Mouse (Mus musculus): ENCODE results near the gene Supt4a. TPM values are rescaled to one million over a fixed set of nuclear protein-coding genes. Genes with fewer than 3 reads are reported as not detected.

Supt4a gene
- total and polyA plus RNA-seq, 3 experiments = 229 to 251 (median 241) TPM

DNA sequence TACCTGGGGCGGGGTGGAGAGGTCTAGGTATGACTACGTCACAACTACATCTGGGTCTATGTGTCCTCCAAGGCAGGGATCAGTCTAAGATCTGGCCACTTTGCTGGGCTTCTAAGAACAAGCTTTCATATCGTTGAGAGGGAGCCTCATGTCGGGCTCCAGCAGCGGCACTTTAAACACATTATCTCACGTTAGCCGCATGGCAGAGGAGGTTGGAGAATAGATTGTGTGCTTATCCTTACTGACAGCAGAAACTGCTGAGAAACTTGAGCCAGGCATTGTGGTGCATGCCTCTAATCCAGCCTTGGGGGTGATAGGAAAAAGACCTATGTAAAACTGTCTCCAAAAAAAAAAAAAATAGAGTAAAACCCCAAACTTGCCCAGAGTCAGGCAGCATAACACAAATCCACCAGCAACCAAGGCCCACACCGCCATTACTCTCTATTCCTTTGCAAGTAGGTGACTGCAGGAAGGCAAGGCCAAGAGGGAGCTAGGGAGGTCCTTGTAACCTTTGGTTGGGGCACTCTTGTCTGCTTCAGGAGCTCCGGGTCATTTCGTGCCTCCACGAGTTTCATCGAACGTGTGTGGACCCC, 7.7 kb upstream of the Supt4a start:
- Histone ChIP-seq H3K4me2 (ENCODE audit: insufficient read depth, low read depth, poor library complexity, severe bottlenecking) (no peak overlapping the region), H3K9ac (ENCODE audit: insufficient read depth, low read depth) (no peak overlapping the region), H3K4me3 (replicated peaks in 1 of 3; ENCODE audit: low read depth in 2 of 3, low read length in 2 of 3, poor library complexity in 1 of 3) (no peak overlapping the region), H3K27me3 (replicated peaks) (no peaks in the 10 kb centered on the region), H3K79me2 (replicated peaks; ENCODE audit: control insufficient read depth, extremely low read depth, insufficient read depth, poor library complexity, severe bottlenecking) (no peaks in the 10 kb centered on the region; the same call in 1 of the 2 replicates), H3K4me1 (ENCODE audit: control insufficient read depth in 1 of 2, insufficient read depth in 2 of 2) (peaks cover 0 to 18% of the 10 kb centered on the region in 2 experiments; a peak in 2 of 4 replicates), H3K36me3 (replicated peaks in 1 of 2; ENCODE audit: control insufficient read depth in 1 of 2, insufficient read depth in 1 of 2, low read length in 1 of 2) (peaks cover 79 to 97% of the 10 kb centered on the region in 2 experiments), H3K9me3 (replicated peaks; ENCODE audit: low read length) (no peaks in the 10 kb centered on the region), H3K27ac (ENCODE audit: insufficient read depth, low read depth) (no peak overlapping the region)
- dilution Hi-C loops (cut with MboI; ENCODE audit: extremely low pct_ligation_motif_present, extremely low pct_unique_long_range_greater_than_20kb, low sequenced_read_pairs) = no loop called here
- in situ Hi-C loops (cut with MboI; ENCODE audit: low pct_ligation_motif_present, low pct_unique_long_range_greater_than_20kb, low sequenced_read_pairs) = no loop called here
- TF ChIP-seq IRF4 (IDR thresholded peaks at IDR 0.05; ENCODE audit: low read depth, low read length) = no peak
- TF ChIP-seq E2F4 (IDR thresholded peaks at IDR 0.05; ENCODE audit: insufficient replicate concordance, low read depth, low read length) = no peak
- no peak for TF ChIP-seq ZC3H11A (IDR thresholded peaks at IDR 0.05; ENCODE audit: low read depth, low read length)
- no peak for TF ChIP-seq CHD2 (IDR thresholded peaks at IDR 0.05; ENCODE audit: low read length)
- no peak for TF ChIP-seq KAT2A (IDR thresholded peaks at IDR 0.05; ENCODE audit: insufficient replicate concordance, low read length)
- TF ChIP-seq MYC (IDR thresholded peaks at IDR 0.05; ENCODE audit: low read depth, low read length) = no peak
- no peak for TF ChIP-seq NRF1 (IDR thresholded peaks at IDR 0.05; ENCODE audit: low read depth, low read length)
- TF ChIP-seq HCFC1 (IDR thresholded peaks at IDR 0.05; ENCODE audit: low read depth, low read length) = no peak
- TF ChIP-seq JUN (IDR thresholded peaks at IDR 0.05; ENCODE audit: insufficient read depth, low read depth, low read length) = no peak
- TF ChIP-seq GABPA (IDR thresholded peaks at IDR 0.05; ENCODE audit: insufficient replicate concordance, low read depth, low read length) = no peak
- no peak for TF ChIP-seq PAX5 (IDR thresholded peaks at IDR 0.05; ENCODE audit: low read length)
- no peak for TF ChIP-seq USF2 (conservative IDR thresholded peaks at IDR 0.05; ENCODE audit: low read depth, low read length)
- no peak for TF ChIP-seq USF1 (IDR thresholded peaks at IDR 0.05; ENCODE audit: low read depth, low read length)
- TF ChIP-seq ZNF384 (IDR thresholded peaks at IDR 0.05; ENCODE audit: low read depth, low read length) = no peak
- TF ChIP-seq MEF2A (IDR thresholded peaks at IDR 0.05; ENCODE audit: borderline replicate concordance, low read depth, low read length) = no peak
- TF ChIP-seq CHD1 (IDR thresholded peaks at IDR 0.05; ENCODE audit: low read depth, low read length) = no peak
- no peak for TF ChIP-seq NELFE (IDR thresholded peaks at IDR 0.05; ENCODE audit: low read depth, low read length)
- TF ChIP-seq POLR2AphosphoS2 (IDR thresholded peaks at IDR 0.05; ENCODE audit: low read depth, low read length) = no peak
- TF ChIP-seq ZKSCAN1 (IDR thresholded peaks at IDR 0.05; ENCODE audit: borderline replicate concordance, low read depth, low read length) = no peak
- DNase-seq (ENCODE audit: extremely low read depth) = no peak

DNA sequence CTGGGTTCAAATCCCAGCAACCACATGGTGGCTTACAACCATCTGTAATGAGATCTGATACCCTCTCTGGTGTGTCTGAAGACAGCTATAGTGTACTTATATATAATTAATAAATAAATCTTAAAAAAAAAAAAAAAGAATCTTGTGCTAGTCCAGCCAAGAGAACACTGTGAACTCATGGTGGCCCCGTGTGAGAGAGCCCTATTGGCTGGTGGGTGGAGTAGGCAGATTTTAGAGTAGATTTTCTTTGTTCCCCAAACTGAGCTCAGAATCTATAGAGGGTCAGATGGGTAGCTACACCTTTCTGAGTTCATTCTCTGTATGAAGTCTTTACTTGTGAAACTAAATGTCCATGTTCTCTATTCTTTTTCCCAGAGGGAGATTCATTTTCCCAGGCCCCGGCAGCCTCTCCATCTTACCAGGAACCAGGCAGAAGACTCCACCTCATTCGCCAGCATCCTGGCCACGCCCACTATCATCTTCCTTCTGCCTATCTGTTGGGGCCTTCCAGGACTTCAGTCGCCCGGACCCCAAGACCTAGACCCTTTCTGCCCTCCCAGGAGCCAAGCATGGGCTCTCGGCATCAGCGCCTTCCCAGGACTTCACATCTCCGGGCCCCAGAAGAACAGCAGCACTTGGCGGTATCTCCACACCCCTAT, 6.6 kb upstream of the Supt4a start:
- Histone ChIP-seq H3K9ac (ENCODE audit: insufficient read depth, low read depth) (no peak overlapping the region), H3K36me3 (replicated peaks in 1 of 2; ENCODE audit: control insufficient read depth in 1 of 2, insufficient read depth in 1 of 2, low read length in 1 of 2) (peaks cover 84 to 95% of the 10 kb centered on the region in 2 experiments), H3K27me3 (replicated peaks) (no peaks in the 10 kb centered on the region), H3K9me3 (replicated peaks; ENCODE audit: low read length) (no peaks in the 10 kb centered on the region), H3K79me2 (replicated peaks; ENCODE audit: control insufficient read depth, extremely low read depth, insufficient read depth, poor library complexity, severe bottlenecking) (no peaks in the 10 kb centered on the region; the same call in 1 of the 2 replicates), H3K4me3 (replicated peaks in 1 of 3; ENCODE audit: low read depth in 2 of 3, low read length in 2 of 3, poor library complexity in 1 of 3) (no peak overlapping the region), H3K27ac (ENCODE audit: insufficient read depth, low read depth) (no peak overlapping the region), H3K4me2 (ENCODE audit: insufficient read depth, low read depth, poor library complexity, severe bottlenecking) (no peak overlapping the region), H3K4me1 (ENCODE audit: control insufficient read depth in 1 of 2, insufficient read depth in 2 of 2) (peaks cover 0 to 19% of the 10 kb centered on the region in 2 experiments; a peak in 2 of 4 replicates)
- no peak for DNase-seq (ENCODE audit: extremely low read depth)
- dilution Hi-C loops (cut with MboI; ENCODE audit: extremely low pct_ligation_motif_present, extremely low pct_unique_long_range_greater_than_20kb, low sequenced_read_pairs) (no loop called here), in situ Hi-C loops (cut with MboI; ENCODE audit: low pct_ligation_motif_present, low pct_unique_long_range_greater_than_20kb, low sequenced_read_pairs) (no loop called here)
- TF ChIP-seq POLR2A (IDR thresholded peaks at IDR 0.05; ENCODE audit: low read depth, low read length) (no peak), CHD1 (IDR thresholded peaks at IDR 0.05; ENCODE audit: low read depth, low read length) (no peak), ZC3H11A (IDR thresholded peaks at IDR 0.05; ENCODE audit: low read depth, low read length) (no peak), SMC3 (IDR thresholded peaks at IDR 0.05; ENCODE audit: low read depth, low read length) (no peak), E2F4 (IDR thresholded peaks at IDR 0.05; ENCODE audit: insufficient replicate concordance, low read depth, low read length) (no peak)
